Mouse (Mus musculus) midbrain, embryonic 12.5 days (tissue): ENCODE data around the gene Slc41a1. TPM values are rescaled to one million over a fixed set of nuclear protein-coding genes. Genes with fewer than 3 reads are reported as not detected.
A peak's percentile ranks its signal among the peaks of the same experiment; 100 is the strongest.

ENCODE experiments used
- ATAC-seq: fragments of 200-750 bp; cut with Nextera tagmentation; 2 replicates; pipeline ENCODE4 v1.8.0; 2017; ENCODE audit warnings: low read depth, moderate TSS enrichment, moderate library complexity; ENCODE audit not compliant: low FRiP score
- H3K27ac ChIP-seq: fragments of 300-500 bp; sonication (generic); replicated peaks from 2 replicates; pipeline ENCODE4 v1.5.1; 2016; ENCODE audit warnings: mild to moderate bottlenecking
- H3K27me3 ChIP-seq: fragments of 300-500 bp; sonication (generic); 2 replicates; pipeline ENCODE4 v1.6.1; 2016; ENCODE audit warnings: mild to moderate bottlenecking
- H3K36me3 ChIP-seq: fragments of 300-500 bp; sonication (generic); 2 replicates; pipeline ENCODE4 v1.6.1; 2016
- H3K4me1 ChIP-seq: fragments of 300-500 bp; sonication (generic); 2 replicates; pipeline ENCODE4 v1.6.1; 2016
- H3K4me2 ChIP-seq: fragments of 300-500 bp; sonication (generic); replicated peaks from 2 replicates; pipeline ENCODE4 v1.6.1; 2016; ENCODE audit warnings: mild to moderate bottlenecking, moderate library complexity
- H3K4me3 ChIP-seq: fragments of 300-500 bp; sonication (generic); 2 replicates; pipeline ENCODE4 v1.5.1; 2016; ENCODE audit warnings: mild to moderate bottlenecking
- H3K9ac ChIP-seq: fragments of 300-500 bp; sonication (generic); replicated peaks from 2 replicates; pipeline ENCODE4 v1.6.1; 2016; ENCODE audit warnings: mild to moderate bottlenecking, moderate library complexity
- H3K9me3 ChIP-seq: fragments of 300-500 bp; sonication (generic); 2 replicates; pipeline ENCODE4 v1.6.1; 2016; ENCODE audit warnings: mild to moderate bottlenecking
- WGBS: fragments of 180-500 bp; shearing (Covaris S2); methylation state at CpG from one replicate; pipeline ENCODE4 v1.1.7; 2016; 5-methylcytosine and 5-hydroxymethylcytosine counted together
- polyA plus RNA-seq: library from polyadenylated mRNA; unstranded; fragments of >200 nt; fragmentation: Nextera tagmentation; extraction: Ambion mirVana; gene quantifications from 2 replicates; pipeline ENCODE4 v1.2.1, GENCODE M21; 2016

Gene Slc41a1
- polyA plus RNA-seq, result 13.3 and 13.9 TPM in 2 replicates

GRCm38 (mm10) chr1:131827207-131827786 is at the start of gene Slc41a1:
TSS of gene Slc41a1 (plus strand) at chr1:131827493.
- ATAC-seq, result no peak; the same call in none of the 2 replicates

DNA sequence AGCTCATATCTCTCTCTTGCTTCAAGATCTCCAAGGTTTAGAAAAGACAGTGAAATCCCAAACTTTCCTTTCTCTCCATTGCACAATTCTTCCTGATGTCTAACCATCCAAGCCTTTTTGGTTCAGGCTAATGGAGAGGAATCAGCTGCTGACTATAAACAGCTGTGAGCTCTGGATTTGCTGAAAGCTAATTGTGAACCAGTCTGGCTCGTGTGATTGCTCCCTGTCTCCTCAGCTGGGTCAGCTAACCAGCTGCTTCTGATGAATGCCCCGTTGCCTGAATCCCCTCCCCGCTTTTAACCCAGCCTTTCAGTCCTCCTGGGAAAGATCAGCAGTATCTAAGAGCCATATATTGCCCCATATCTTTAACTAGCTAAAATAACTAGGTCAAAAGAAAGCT is 32.7 kb upstream of the Slc41a1 start:
- Histone ChIP-seq H3K36me3 (no peaks in the 10 kb centered on the region), H3K9ac (no peak overlapping the region), H3K27ac (no peak overlapping the region), H3K4me2 (no peak overlapping the region), H3K27me3 (no peaks in the 10 kb centered on the region; the same call in none of the 2 replicates), H3K4me1 (peaks cover 6% of the 10 kb centered on the region), H3K9me3 (no peaks in the 10 kb centered on the region), H3K4me3 (no peak overlapping the region)
- 17% methylated on average over 3 of the region's 3 CpGs for WGBS
- ATAC-seq, result 0 out of 2 replicates have a peak, but pooled peaks have one; percentile 30

More at GRCm38 (mm10) chr1:131827207-131827786, at the start of gene Slc41a1:
- 2% methylated on average over 25 of the region's 25 CpGs for WGBS
- Histone ChIP-seq H3K9me3 (no peaks in the 10 kb centered on the region), H3K4me3 (peak within 1 kb of the TSS; percentile 79), H3K4me1 (peaks cover 25% of the 10 kb centered on the region), H3K4me2 (peak within 1 kb of the TSS; percentile 83), H3K27me3 (peaks cover 3% of the 10 kb centered on the region; the same call in 1 of the 2 replicates), H3K27ac (peak within 1 kb of the TSS; percentile 69), H3K36me3 (peaks cover 14% of the 10 kb centered on the region; the same call in 1 of the 2 replicates), H3K9ac (peak within 1 kb of the TSS; percentile 81)

DNA sequence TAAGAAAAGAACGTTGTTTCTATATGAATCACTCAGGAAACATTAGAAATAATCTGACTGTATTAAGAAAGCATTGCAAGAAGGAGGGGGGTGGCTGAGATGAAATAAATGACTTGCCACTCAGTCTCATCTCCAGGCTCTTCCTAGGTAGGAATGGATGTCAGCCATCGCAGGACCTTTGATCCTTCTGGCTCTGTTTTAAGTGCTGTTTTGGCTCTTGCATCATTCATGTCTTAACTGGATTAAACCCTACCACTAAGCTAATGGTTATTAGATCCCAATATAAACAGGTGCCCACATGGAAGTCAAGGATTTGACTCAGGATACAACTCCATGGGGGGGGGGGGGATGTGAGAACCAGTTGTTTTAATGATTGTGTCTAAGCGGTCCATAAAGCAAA is 32.1 kb upstream of the Slc41a1 start:
- no peak overlapping the region for H3K4me2 ChIP-seq
- no peak for ATAC-seq
- H3K27ac ChIP-seq, result no peak overlapping the region
- H3K9ac ChIP-seq, result no peak overlapping the region
- H3K27me3 ChIP-seq, result no peaks in the 10 kb centered on the region; the same call in none of the 2 replicates
- 93% methylated on average over 3 of the region's 3 CpGs for WGBS
- no peak overlapping the region for H3K4me3 ChIP-seq
- peaks cover 6% of the 10 kb centered on the region for H3K4me1 ChIP-seq
- no peaks in the 10 kb centered on the region for H3K36me3 ChIP-seq
- H3K9me3 ChIP-seq, result no peaks in the 10 kb centered on the region

DNA sequence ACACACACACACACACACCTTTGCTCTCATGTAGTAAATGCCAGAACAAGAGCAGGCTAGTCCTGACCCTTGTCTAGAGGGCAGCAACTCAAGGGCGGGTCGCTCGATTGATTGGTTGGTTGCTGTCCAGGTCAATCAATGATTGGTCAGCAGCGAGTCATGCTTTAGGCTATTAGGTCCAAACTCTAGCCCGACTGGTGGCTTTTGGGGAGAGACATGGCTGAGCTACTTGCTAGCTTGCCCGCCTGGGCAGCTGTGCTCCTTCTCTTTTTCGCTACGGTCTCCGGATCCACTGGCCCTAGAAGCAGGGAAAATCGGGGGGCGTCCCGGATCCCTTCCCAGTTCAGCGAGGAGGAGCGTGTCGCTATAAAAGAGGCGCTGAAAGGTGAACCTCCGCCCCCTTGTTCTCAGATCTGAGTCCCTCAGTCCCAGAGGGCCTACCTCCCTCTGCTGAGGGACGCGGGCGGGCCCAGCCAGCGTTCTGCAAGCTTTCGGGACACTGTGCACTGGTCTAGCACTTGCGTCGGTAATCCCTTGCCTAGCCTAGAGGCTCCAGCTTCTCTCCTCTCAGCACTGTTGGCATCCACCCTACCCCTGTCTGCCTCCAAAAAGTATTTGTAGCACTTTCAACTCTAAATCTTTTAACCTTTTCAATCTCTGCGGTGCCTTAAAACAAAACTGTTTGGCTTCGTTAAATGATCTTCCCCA is 29.9 kb upstream of the Slc41a1 start, which contains the start of gene Pm20d1:
TSS of gene Pm20d1 (plus strand) at position 180 of the 708 bp plus-strand sequence.
- ATAC-seq, result peak; percentile 34; the same call in 1 of the 2 replicates
- Histone ChIP-seq H3K27me3 (no peaks in the 10 kb centered on the region; the same call in none of the 2 replicates), H3K27ac (no peak within 1 kb of the TSS), H3K4me3 (peak within 1 kb of the TSS; percentile 31), H3K36me3 (no peaks in the 10 kb centered on the region), H3K4me1 (peaks cover 6% of the 10 kb centered on the region), H3K9me3 (no peaks in the 10 kb centered on the region), H3K4me2 (peak within 1 kb of the TSS; percentile 53), H3K9ac (peak within 1 kb of the TSS; percentile 24)
- 7% methylated on average over 26 of the region's 26 CpGs for WGBS

- no peak for ATAC-seq
Observed at GRCm38 (mm10) chr1:131800001-131800400, 27.3 kb upstream of the Slc41a1 start.

DNA sequence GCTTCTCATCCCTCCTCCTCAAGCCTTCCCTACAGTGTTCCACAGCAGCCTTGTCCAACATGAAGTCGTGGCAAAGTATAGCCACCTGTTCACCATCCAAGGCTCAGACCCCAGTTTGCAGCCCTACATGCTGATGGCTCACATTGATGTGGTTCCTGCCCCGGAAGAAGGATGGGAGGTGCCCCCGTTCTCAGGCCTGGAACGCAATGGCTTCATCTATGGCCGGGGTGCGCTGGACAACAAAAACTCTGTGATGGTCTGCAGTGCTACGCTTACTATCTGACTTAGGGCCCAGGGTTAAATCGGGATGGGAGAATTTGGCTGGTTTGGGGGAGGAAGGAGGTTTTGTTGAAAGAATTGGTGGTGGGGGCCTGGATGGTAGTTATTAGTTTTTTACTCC is 26.2 kb upstream of the Slc41a1 start:
- no peaks in the 10 kb centered on the region for H3K9me3 ChIP-seq
- H3K27ac ChIP-seq, result no peak overlapping the region
- no peaks in the 10 kb centered on the region for H3K36me3 ChIP-seq
- WGBS, result 91% methylated on average over 8 of the region's 8 CpGs
- peaks cover 6% of the 10 kb centered on the region for H3K4me1 ChIP-seq
- H3K4me3 ChIP-seq, result no peak overlapping the region
- no peak overlapping the region for H3K4me2 ChIP-seq
- no peak overlapping the region for H3K9ac ChIP-seq
- no peak for ATAC-seq
- no peaks in the 10 kb centered on the region; the same call in none of the 2 replicates for H3K27me3 ChIP-seq

More at GRCm38 (mm10) chr1:131800001-131800400, 27.3 kb upstream of the Slc41a1 start:
- 63% methylated on average over 1 of the region's 1 CpGs for WGBS
- no peaks in the 10 kb centered on the region for H3K9me3 ChIP-seq
- H3K27me3 ChIP-seq, result no peaks in the 10 kb centered on the region; the same call in none of the 2 replicates
- peaks cover 6% of the 10 kb centered on the region for H3K4me1 ChIP-seq
- no peak overlapping the region for H3K4me3 ChIP-seq
- no peak overlapping the region for H3K27ac ChIP-seq
- H3K36me3 ChIP-seq, result no peaks in the 10 kb centered on the region
- H3K4me2 ChIP-seq, result no peak overlapping the region
- no peak overlapping the region for H3K9ac ChIP-seq

DNA sequence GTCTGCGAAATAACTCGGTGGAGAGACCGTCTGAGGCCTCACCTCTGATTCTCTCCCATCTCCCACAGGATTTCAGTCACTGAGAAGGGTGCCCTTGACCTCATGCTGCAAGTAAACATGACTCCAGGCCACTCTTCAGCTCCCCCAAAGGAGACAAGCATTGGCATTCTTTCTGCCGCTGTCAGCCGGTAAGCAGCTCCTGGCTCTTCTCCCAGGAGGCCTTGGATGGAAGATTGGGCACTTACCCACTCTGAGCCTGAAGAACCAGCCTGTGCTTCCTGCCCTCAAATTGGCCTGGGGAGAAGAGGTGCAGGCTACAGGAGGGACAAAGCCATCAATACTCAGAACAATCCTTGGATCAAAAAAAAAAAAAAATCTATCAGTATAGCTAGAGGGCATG is 24.6 kb upstream of the Slc41a1 start:
- H3K36me3 ChIP-seq, result no peaks in the 10 kb centered on the region
- H3K4me3 ChIP-seq, result no peak overlapping the region
- H3K4me2 ChIP-seq, result no peak overlapping the region
- no peaks in the 10 kb centered on the region; the same call in 1 of the 2 replicates for H3K27me3 ChIP-seq
- 90% methylated on average over 5 of the region's 5 CpGs for WGBS
- H3K27ac ChIP-seq, result no peak overlapping the region
- no peak overlapping the region for H3K9ac ChIP-seq
- H3K9me3 ChIP-seq, result no peaks in the 10 kb centered on the region
- no peak for ATAC-seq
- 0 out of 2 replicates have a peak, but pooled peaks cover under 1% of the 10 kb centered on the region for H3K4me1 ChIP-seq

DNA sequence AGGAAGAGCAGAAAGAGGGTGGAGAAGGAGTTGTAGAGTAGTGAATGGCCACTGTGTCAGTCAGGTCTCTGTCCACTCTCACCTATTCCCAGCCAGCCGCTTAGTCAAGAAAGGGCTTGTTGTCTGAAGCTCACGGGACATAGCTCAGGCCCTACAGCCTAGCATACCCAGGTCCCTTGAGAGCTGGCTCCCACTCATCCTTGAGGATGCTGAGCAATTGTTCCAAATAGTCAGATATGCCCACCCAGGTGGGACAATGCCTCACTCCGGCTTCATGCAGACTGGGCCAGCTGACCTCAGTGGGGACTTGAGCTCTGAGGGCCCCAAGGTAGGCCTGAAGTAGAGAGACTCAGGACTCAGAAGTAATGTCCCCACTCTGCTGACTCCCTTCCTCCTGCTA is 23.1 kb upstream of the Slc41a1 start:
- H3K36me3 ChIP-seq, result no peaks in the 10 kb centered on the region
- no peaks in the 10 kb centered on the region for H3K4me1 ChIP-seq
- no peak overlapping the region for H3K4me3 ChIP-seq
- 94% methylated on average over 3 of the region's 3 CpGs for WGBS
- H3K9ac ChIP-seq, result no peak overlapping the region
- H3K27ac ChIP-seq, result no peak overlapping the region
- H3K27me3 ChIP-seq, result no peaks in the 10 kb centered on the region
- no peaks in the 10 kb centered on the region for H3K9me3 ChIP-seq
- ATAC-seq, result no peak
- no peak overlapping the region for H3K4me2 ChIP-seq

- H3K9me3 ChIP-seq, result no peaks in the 10 kb centered on the region
- WGBS, result 88% methylated on average over 1 of the region's 1 CpGs
- H3K9ac ChIP-seq, result no peak overlapping the region
- H3K36me3 ChIP-seq, result no peaks in the 10 kb centered on the region
- no peak overlapping the region for H3K4me3 ChIP-seq
- no peak overlapping the region for H3K4me2 ChIP-seq
- no peaks in the 10 kb centered on the region for H3K4me1 ChIP-seq
- no peak overlapping the region for H3K27ac ChIP-seq
- H3K27me3 ChIP-seq, result no peaks in the 10 kb centered on the region
- no peak for ATAC-seq
Observed at GRCm38 (mm10) chr1:131808986-131809385, 18.3 kb upstream of the Slc41a1 start.

- no peak overlapping the region for H3K27ac ChIP-seq
- WGBS, result 69% methylated on average over 2 of the region's 2 CpGs
- H3K4me2 ChIP-seq, result no peak overlapping the region
- ATAC-seq, result no peak
- H3K27me3 ChIP-seq, result no peaks in the 10 kb centered on the region
- no peak overlapping the region for H3K9ac ChIP-seq
- H3K4me1 ChIP-seq, result no peaks in the 10 kb centered on the region
- H3K9me3 ChIP-seq, result no peaks in the 10 kb centered on the region
- no peak overlapping the region for H3K4me3 ChIP-seq
- H3K36me3 ChIP-seq, result no peaks in the 10 kb centered on the region
Observed at GRCm38 (mm10) chr1:131809651-131810050, 17.6 kb upstream of the Slc41a1 start.

DNA sequence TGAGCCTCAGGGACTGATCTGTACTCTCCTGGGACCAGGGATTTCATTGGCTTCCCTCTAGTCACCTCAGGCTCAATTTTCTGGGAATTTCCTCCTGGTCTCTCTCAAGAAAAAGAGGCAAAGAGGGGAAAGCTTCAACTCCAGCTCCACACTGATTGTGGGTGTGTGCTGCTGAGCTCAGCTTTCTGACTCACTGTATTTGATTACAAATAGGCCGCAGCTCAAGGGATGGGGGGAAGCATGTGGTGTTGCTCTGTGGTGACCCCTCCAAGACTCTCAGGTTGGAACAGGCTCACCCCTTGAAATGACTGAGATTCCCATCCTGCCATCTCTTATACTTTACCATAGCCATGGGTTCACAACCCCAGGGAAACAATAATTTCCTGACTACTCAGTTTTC is 15.9 kb upstream of the Slc41a1 start:
- Histone ChIP-seq H3K27me3 (no peaks in the 10 kb centered on the region), H3K9me3 (no peaks in the 10 kb centered on the region), H3K36me3 (no peaks in the 10 kb centered on the region), H3K4me1 (no peaks in the 10 kb centered on the region), H3K4me2 (no peak overlapping the region), H3K4me3 (no peak overlapping the region), H3K27ac (no peak overlapping the region), H3K9ac (no peak overlapping the region)
- ATAC-seq, result no peak
- 90% methylated on average over 1 of the region's 1 CpGs for WGBS

- Histone ChIP-seq H3K4me1 (no peaks in the 10 kb centered on the region), H3K9ac (no peak overlapping the region), H3K27me3 (no peaks in the 10 kb centered on the region), H3K4me3 (no peak overlapping the region), H3K9me3 (no peaks in the 10 kb centered on the region), H3K4me2 (no peak overlapping the region), H3K27ac (no peak overlapping the region), H3K36me3 (no peaks in the 10 kb centered on the region)
- ATAC-seq, result no peak
- WGBS, result 88% methylated on average over 9 of the region's 9 CpGs
Observed at GRCm38 (mm10) chr1:131812006-131812405, 15.3 kb upstream of the Slc41a1 start.
